Mouse (Mus musculus): ENCODE measurements at regions not wholly inside any gene's neighbourhood (a gene's known extent, or its start where the extent isn't known, plus 50 kb on each side); places are given as distances from the start of the nearest gene placed in this dataset.
"Not testable (repeated sequence)": the region's sequence is repeated elsewhere in the genome, so short reads cannot be mapped to it uniquely, and the experiment has no call there.

- DNase-seq (ENCODE audit: low spot score): no peak
Observed at GRCm38 (mm10) chr15:52406156-52406885, 1478.4 kb upstream of the Gm7489 start.

DNA sequence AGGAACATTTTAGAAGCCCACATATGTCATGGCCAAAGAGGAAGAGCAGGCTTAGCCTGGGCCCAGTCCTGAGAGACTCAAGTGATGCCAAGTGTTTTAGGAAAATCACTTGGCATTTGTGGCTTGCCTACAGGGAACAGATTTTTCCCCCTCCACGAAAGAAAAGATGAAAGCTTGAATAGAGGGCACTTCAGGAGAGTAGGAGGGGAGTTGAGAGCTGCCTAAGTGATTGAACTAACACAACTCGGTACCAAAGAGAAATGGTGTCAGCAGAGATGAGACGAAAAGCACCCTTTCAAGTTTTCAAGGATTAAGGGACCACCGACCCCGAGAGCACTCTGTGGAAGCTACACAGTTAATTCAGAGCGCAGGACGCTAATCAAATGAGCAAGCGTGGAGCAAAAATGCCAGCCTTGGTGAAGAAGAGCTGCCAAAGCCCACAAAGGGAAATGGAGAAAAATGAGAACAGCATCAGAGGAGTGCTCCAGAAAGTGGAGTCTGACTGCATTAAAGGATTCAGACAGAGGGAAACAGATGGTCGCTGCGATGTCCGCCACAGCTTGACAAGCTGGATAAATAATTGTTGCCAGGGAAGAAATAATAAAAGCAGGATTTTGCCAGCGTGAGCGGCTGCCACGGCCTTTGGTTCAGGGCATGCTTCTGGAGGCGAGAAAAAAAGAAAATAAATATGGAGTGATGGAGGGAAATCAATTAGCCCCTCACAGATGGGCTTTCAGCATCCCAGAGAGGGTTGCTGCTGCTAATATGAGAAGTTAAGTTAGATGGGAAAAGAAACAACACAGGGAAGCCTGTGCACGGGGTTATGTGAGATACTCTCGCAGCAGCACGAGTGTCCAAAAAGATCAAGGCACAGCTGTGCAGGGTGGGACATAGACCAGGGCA is 1471.6 kb upstream of the Gm7489 start:
- no peak for DNase-seq (ENCODE audit: low spot score)

GRCm38 (mm10) chr15:52425976-52426375 is 1458.7 kb upstream of the Gm7489 start:
- DNase-seq (ENCODE audit: low spot score): no peak

DNA sequence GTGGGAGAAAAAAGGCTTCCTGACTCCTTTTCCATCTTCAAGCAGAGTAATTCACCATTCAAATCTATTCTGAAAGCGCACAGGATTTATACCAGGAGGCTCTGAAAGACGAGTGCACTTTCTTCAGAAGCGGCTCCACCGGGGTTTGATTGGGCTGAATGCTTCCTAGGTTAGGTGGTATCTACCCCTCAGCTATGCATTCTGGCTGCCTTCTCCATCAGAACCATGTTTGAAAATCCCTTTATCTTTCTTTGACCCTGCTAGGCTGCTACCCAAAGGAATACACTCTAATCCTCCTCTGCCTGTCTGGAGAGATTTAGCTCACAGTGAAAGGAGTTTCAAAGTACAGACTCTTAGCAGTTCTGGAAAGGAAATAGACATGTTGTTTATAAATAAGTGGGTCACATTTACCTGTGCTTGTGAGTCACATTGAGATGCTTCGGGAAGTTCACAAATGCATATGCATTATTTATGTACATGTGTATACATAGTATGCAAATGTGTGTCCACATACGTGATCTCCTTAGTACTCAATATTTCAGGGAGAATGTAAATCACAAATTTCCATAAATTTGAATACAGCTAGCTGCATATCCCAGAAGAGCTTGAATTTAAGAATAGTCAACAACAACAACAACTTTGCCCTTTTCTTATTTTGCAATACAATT is 1454.1 kb upstream of the Gm7489 start:
- no peak for DNase-seq (ENCODE audit: low spot score)

GRCm38 (mm10) chr15:52433639-52434038 is 1451.1 kb upstream of the Gm7489 start:
- DNase-seq (ENCODE audit: low spot score): no peak

- DNase-seq (ENCODE audit: low spot score): no peak
Observed at GRCm38 (mm10) chr15:52438403-52438802, 1446.3 kb upstream of the Gm7489 start.

DNA sequence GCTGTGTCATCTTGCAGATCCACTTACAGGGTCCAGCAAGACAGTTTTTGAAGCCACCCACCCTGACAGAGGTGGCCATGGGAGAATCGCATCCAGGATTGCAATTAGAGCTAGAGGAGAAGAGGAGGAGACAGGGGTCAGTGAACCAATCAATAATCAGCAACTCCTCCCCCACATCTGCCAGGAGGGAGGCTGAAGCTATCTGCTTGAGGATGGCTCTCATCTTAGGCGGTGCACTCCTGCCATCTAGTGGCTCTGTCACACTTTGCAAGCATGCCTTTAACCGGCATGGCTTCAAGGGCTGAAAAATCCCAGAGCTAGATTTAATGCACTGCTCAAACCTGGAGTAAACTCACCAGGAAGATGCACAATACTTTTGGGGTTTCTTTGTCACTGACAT is 1425.9 kb upstream of the Gm7489 start:
- peak; percentile 6 for DNase-seq (ENCODE audit: low spot score)

DNA sequence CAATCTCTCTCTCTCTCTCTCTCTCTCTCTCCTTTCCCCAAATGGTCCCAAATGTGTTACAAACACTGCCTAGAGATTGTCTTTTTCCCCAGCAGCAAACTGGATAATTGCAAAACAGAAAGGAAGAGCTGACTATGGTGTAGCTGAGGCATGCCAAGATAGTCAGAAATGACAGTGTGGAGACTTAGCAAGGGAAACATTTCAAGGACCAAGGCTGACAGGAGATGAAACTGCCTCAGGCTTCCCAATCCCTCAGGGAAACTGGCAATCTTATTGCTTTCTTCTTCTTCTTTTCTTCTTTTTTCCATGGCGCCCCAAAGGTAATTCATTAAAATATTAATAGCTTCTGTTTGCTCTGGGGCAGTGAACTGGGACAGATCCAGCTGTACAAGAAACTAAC is 1425.4 kb upstream of the Gm7489 start:
- no peak for DNase-seq (ENCODE audit: low spot score)

DNA sequence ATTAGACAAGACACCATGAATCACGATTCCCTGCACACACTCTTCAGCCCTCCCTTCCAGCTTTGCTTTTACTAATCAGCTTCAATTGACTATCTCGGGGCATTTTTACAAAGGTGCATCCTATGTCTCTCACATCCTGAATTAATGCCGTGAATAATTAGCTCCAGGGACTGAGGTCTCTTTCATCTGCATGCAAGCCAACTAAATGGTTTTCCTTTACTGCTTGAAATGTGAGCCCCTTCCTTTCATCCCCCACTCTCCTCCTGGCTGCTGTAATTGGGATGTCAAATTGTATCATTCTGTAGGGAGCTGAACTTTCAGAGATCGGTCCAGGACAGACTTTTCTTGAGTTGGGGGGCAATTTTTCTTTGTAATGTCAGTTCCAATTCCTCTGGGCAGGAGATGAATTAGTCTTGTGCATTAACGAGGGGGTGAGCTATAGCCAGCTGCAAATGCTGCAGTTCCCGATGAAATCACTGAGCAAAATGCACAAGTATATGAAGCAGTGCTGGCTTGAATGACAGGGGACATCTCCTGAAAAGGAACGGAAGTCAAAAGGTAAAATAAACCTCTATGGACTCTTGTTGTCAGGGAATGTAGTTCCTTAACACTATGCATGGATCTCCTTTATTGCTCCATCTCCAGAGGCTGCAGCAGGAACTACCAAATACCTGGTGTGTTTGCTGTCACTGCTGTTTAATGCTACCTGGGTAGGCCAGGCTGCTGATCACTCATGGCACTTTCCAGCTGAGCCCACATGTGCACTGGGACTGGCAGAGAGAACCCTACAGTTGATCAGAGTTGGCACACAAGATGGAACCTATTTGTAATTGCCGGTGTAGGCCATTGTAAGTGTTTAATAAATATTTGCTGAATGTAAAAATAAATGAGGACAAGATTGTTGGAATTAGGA is 1420.2 kb upstream of the Gm7489 start:
- no peak for DNase-seq (ENCODE audit: low spot score)

DNA sequence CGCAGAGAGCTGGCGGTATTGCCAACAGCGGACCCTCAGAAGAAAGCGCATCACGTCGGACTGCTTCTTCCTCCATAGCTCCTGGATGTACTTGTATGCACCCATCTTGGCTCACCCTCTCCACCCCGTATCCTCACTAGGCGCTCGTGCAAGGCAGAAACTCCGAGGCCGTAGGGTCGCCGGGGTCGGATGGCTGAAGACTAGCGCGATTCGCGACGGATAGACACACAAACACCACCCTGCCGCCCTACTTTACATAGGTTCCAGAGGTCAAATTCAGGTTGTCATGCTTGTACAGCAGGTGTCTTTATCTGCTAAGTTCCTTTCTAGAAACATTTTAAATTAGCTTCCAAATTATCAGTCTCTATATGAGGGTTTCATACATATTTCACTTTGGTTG is 1406.6 kb upstream of the Gm7489 start:
- DNase-seq (ENCODE audit: low spot score): not testable (repeated sequence)

GRCm38 (mm10) chr15:52480834-52481233 is 1403.9 kb upstream of the Gm7489 start:
- DNase-seq (ENCODE audit: low spot score): no peak

DNA sequence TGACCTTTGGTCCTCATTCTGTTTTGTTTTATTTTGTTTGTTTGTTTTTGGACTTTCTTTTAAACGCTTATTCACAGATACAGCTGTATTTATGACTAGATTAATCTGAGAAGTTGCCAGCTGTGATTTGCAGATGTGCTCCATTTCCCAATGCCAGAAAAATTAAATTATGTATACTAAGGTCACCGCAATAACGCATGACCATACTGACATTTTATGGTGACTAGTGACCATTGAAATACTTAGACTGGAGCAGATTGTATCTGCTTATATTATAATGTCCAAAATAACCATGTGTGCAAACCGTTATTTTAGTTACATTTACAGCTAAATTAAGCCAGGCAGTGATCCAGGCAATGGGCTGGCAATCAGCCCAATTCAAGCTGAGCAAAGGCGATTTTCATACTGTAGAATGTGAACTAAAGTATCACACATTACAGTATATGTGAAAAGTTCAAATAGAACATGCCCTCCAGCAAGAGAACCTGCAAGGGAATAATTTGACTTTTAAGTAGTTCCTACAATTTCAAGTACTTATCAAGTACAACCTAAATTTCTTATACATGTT is 1401.0 kb upstream of the Gm7489 start:
- DNase-seq (ENCODE audit: low spot score): no peak

DNA sequence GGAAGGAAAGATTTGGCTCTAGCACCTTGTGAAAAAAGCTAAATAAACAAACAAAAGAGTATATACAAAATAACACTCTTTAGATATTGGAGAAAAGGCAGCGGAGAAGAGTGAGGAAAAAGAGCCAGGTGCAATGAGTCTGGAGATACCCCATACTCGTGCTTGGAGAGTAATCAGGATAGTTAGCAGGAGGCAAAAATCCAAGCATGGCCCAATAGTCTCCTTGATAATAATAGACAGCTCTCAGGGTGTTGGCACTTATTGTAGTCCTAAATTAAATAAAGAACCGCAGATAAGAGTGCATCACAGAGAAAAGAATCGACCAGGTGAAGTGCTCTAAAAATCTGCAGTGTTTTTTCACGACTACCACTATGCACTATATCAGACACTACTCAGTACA is 1400.4 kb upstream of the Gm7489 start:
- DNase-seq (ENCODE audit: low spot score): no peak

DNA sequence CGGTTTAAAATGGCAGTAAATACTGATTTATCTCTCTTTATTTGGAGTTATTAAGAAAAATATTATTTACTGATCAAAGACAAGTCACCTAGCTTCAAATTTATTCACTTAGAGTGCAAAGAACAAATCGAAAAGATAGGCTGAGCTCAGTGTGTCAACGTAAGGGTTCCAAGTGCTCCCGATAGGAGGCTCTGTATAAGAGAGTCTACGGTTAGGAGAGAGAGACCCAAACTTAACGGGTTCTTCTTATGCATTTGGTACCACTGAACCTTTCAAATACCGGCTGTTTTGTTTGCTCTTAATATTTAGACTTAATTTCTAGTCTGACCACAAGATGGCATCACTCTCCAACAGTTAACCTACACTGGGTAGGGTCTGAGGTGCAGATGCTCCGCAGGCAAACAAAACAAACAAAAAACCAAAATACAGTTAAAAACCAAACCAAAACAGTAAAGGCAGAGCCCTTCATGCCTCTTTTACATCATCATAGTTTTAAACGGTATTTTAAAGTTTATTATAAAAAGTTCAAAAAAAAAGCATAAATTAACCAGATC is 1379.4 kb upstream of the Gm7489 start:
- no peak for DNase-seq (ENCODE audit: low spot score)

DNA sequence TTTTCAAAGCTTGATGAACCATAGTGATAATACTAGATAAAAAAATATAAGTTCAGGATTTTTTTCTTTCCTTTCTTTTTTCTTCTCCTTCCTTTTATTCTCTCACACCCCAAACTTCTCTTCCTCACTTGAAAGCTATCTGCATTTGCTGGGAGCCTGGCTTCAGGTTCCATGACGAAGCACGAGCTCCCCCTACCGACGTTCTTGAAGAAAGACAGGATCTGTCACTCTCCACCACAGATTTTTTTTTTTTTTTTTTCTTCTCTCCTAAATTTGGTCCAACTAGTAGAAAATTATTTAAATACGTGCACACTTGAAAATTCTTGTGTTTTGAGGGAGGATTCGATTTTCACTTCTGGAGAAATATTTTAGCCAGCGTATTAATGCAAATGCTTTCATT is 1377.8 kb upstream of the Gm7489 start:
- DNase-seq (ENCODE audit: low spot score): no peak

- no peak for DNase-seq (ENCODE audit: low spot score)
Observed at GRCm38 (mm10) chr15:52508609-52509008, 1376.1 kb upstream of the Gm7489 start.

- no peak for DNase-seq (ENCODE audit: low spot score)
Observed at GRCm38 (mm10) chr15:52510137-52510536, 1374.6 kb upstream of the Gm7489 start.

DNA sequence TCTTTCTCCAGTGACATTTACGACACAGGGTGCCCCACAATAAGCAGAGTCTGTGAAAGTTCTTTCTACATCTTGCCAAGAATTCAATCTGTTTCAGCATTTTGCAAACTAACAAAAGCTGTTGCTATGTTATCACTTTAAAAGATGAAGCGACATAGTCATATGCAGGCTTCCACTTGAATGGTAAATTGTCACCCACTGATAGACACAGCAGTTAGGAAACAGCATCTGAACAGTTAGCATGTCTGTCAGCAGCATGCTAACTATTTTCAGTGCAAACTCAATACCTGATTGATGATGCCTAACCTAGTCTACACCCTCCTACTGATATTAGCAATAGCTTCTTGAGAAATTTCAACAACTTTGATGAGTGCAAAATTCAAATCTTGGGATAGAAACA is 1348.1 kb upstream of the Gm7489 start:
- DNase-seq (ENCODE audit: low spot score): no peak

DNA sequence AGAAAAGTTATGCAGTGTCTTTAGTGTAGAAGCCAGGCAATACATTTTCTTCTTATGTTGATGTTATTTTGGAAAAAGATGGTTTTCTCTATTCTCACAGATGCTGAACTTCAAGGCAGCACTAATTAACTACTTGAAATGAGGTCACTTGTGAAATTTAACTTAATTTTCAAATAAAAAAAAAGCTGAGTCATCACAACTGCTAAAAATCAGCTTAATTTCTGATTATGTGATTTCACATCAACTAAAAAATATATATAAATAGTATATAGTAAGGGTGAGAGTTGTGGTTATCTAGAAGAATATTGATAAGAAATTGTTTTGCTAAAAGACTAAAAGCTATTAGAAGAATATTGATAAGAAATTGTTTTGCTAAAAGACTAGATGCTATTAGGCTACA is 1326.0 kb upstream of the Gm7489 start:
- no peak for DNase-seq (ENCODE audit: low spot score)

GRCm38 (mm10) chr15:52564078-52564477 is 1320.6 kb upstream of the Gm7489 start:
- no peak for DNase-seq (ENCODE audit: low spot score)

DNA sequence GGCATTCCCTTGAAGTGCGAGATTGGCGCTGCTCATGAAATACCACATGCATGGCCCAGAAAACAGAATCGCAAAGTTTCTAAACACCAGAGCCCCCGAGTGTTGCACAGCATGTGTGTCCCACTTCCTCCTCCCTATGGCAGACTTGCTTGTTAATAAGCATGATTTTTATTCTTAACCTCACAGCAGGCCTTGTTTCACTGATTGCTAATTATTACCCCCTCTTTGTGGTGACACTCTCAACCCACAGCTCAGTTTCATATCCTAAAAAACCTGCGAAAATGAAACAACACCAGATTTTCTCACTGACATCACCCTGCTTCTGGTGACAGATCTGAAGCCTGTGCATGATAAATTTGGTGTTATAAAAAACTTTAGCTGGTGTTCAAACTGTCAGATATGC is 1319.3 kb upstream of the Gm7489 start:
- no peak for DNase-seq (ENCODE audit: low spot score)

Measured in ovary, adult 18-20 months (tissue).